Mouse (Mus musculus) lung, embryonic 14.5 days (tissue): ENCODE results near the gene Racgap1. TPM values are rescaled to one million over a fixed set of nuclear protein-coding genes. Genes with fewer than 3 reads are reported as not detected.

Experiments
- ATAC-seq: fragments of 200-750 bp; cut with Nextera tagmentation; 2 replicates; pipeline ENCODE4 v1.8.0; 2017; ENCODE audit warnings: mild to moderate bottlenecking, moderate TSS enrichment, moderate library complexity; ENCODE audit not compliant: insufficient read depth
- DNase-seq: peaks from one replicate; pipeline ENCODE4 v3.0.0-alpha.2; 2015
- H3K27ac ChIP-seq: fragments of 300-500 bp; sonication (generic); 2 replicates; pipeline ENCODE4 v1.5.1; 2014; ENCODE audit warnings: low read depth, mild to moderate bottlenecking, moderate library complexity
- H3K27me3 ChIP-seq: fragments of 300-500 bp; sonication (generic); 2 replicates; pipeline ENCODE4 v1.6.1; 2014; ENCODE audit warnings: low read length, control low read depth; ENCODE audit not compliant: insufficient read depth
- H3K36me3 ChIP-seq: fragments of 300-500 bp; sonication (generic); 2 replicates; pipeline ENCODE4 v1.6.1; 2014; ENCODE audit warnings: control low read depth; ENCODE audit not compliant: insufficient read depth
- H3K4me1 ChIP-seq: fragments of 300-500 bp; sonication (generic); 2 replicates; pipeline ENCODE4 v1.6.1; 2014; ENCODE audit warnings: antibody characterized with exemption, control low read depth; ENCODE audit not compliant: insufficient read depth
- H3K4me2 ChIP-seq: fragments of 300-500 bp; sonication (generic); 2 replicates; pipeline ENCODE4 v1.6.1; 2014; ENCODE audit warnings: mild to moderate bottlenecking
- H3K4me3 ChIP-seq: fragments of 300-500 bp; sonication (generic); 2 replicates; pipeline ENCODE4 v1.5.1; 2014; ENCODE audit warnings: low read depth, low read length
- H3K9ac ChIP-seq: fragments of 300-500 bp; sonication (generic); 2 replicates; pipeline ENCODE4 v1.6.1; 2014
- H3K9me3 ChIP-seq: fragments of 300-500 bp; sonication (generic); 2 replicates; pipeline ENCODE4 v1.6.1; 2016; ENCODE audit warnings: low read depth, low read length, control low read depth
- CTCF ChIP-seq: IDR thresholded peaks from 2 replicates; pipeline ENCODE4 v1.5.1; 2016; ENCODE audit warnings: antibody characterized with exemption, low read depth
- WGBS: fragments of 180-500 bp; shearing (Covaris S2); extraction: QIAGEN DNeasy Blood & Tissue Kit; methylation state at CpG from one replicate; pipeline ENCODE4 v1.1.7; 2014; 5-methylcytosine and 5-hydroxymethylcytosine counted together
- polyA plus RNA-seq: library from polyadenylated mRNA; unstranded; fragments of >200 nt; fragmentation: Nextera tagmentation; extraction: Ambion mirVana; gene quantifications from 2 replicates; pipeline ENCODE4 v1.2.1, GENCODE M21; 2014

The Racgap1 gene
- polyA plus RNA-seq, 1 experiment from 2014 or later: 153 TPM

DNA sequence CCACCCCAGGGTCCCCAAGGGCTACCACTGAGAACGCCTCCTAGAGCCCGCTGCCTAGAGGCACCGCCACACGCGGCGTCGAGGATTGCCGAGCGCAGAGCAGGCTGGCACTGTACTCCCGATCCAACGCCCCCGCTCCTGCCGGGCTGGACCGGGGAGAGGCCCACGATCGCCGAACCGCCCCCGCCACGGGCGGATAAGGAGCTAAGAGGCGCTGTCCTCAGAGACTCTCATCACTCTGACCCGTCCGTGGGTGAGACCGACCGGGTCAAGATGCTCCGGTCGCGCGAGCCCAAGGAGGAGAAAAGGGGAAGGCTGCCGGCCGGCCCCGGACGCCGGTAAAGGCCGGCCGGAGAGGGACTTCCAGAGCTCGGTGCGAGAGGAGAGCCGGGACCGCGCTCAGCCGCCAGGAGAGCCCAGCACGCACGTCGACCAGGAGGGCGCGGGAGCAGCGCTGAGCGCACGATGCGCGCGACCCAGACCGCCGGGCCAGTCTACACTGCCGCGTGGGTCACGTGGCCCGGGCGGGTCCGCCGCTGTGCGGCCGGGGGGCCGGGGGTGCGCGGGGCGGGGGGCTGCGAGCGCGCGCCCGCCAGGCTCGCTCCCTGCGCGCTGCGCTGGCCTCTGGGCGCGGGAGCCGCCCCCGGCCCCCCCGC lies 60.9 kb downstream of the Racgap1 start, which contains the start of gene Aqp5:
Gene Aqp5 (plus strand): TSS at position 354 of the 656 bp plus-strand sequence.
- no peak for TF ChIP-seq CTCF
- 1% methylated on average over 78 of the region's 83 CpGs for WGBS
- H3K4me3 ChIP-seq: peak within 1 kb of the TSS; percentile 40
- no peak within 1 kb of the TSS for H3K27ac ChIP-seq
- no peaks in the 10 kb centered on the region for H3K36me3 ChIP-seq
- peak within 1 kb of the TSS; percentile 68 for H3K4me2 ChIP-seq
- H3K9ac ChIP-seq: no peak within 1 kb of the TSS; the same call in 1 of the 2 replicates
- DNase-seq (peak; percentile 61), ATAC-seq (peak; percentile 68)
- H3K27me3 ChIP-seq: peaks cover 90% of the 10 kb centered on the region
- no peaks in the 10 kb centered on the region for H3K9me3 ChIP-seq
- H3K4me1 ChIP-seq: no peaks in the 10 kb centered on the region; the same call in 1 of the 2 replicates

DNA sequence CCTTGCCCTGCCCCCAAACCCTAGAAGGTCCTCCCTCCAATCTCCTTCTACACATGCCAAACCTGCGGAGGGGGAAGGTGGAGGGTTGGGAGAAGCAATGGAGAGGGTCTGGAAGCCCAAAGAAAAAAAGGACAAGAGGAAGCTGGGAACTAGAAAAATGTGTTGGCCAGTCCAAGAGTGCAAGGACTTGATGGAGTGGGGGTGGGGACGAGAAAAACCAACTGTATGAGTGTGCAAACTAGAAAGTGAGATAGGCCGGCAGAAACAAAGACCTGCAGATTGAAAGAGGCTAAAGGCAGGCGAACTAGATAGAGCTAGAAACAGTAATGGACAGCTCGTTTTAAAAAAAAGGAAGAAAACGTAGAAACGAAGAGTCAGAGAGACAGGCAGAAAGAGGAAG lies 61.8 kb downstream of the Racgap1 start:
- H3K4me3 ChIP-seq: no peak overlapping the region
- 11% methylated on average over 7 of the region's 7 CpGs for WGBS
- H3K9ac ChIP-seq: no peak overlapping the region
- H3K4me1 ChIP-seq: no peaks in the 10 kb centered on the region; the same call in 1 of the 2 replicates
- ATAC-seq (no peak), DNase-seq (no peak)
- no peak overlapping the region for H3K27ac ChIP-seq
- peaks cover 93% of the 10 kb centered on the region for H3K27me3 ChIP-seq
- H3K36me3 ChIP-seq: no peaks in the 10 kb centered on the region
- H3K4me2 ChIP-seq: no peak overlapping the region
- no peaks in the 10 kb centered on the region for H3K9me3 ChIP-seq
- no peak for TF ChIP-seq CTCF

- TF ChIP-seq CTCF: no peak
- Histone ChIP-seq H3K4me3 (no peak overlapping the region), H3K9me3 (no peaks in the 10 kb centered on the region), H3K9ac (no peak overlapping the region), H3K27me3 (peaks cover 94% of the 10 kb centered on the region), H3K4me2 (no peak overlapping the region), H3K36me3 (no peaks in the 10 kb centered on the region), H3K4me1 (no peaks in the 10 kb centered on the region; the same call in 1 of the 2 replicates), H3K27ac (no peak overlapping the region)
- ATAC-seq (no peak), DNase-seq (no peak)
- 4% methylated on average over 9 of the region's 9 CpGs for WGBS
Observed at GRCm38 (mm10) chr15:99589237-99589636, 62.2 kb downstream of the Racgap1 start.

DNA sequence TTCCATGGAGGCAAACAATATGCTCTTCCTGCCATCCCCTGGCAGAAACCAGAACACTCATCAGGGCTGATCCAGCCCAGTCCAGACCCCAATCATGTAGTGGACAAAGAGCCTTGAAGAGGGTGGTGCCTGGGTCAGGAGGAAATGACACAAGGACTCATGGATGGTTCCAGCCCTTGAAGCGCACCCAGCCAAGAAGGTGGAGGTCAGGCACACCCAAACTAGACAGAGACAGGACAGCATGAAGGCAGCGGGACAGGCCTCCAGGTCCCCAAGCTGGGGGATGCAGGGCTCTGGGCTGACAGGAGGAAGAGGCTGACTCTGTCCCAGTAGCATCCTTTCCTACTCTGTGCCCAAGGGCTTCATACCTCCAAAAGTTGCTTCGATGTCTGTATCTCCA lies 64.9 kb downstream of the Racgap1 start:
- H3K36me3 ChIP-seq: no peaks in the 10 kb centered on the region
- H3K4me1 ChIP-seq: peaks cover 3% of the 10 kb centered on the region; the same call in 1 of the 2 replicates
- peaks cover 92% of the 10 kb centered on the region for H3K27me3 ChIP-seq
- H3K4me3 ChIP-seq: no peak overlapping the region
- WGBS: 89% methylated on average over 3 of the region's 3 CpGs
- DNase-seq (no peak), ATAC-seq (no peak)
- no peak overlapping the region for H3K4me2 ChIP-seq
- H3K9me3 ChIP-seq: no peaks in the 10 kb centered on the region
- H3K27ac ChIP-seq: no peak overlapping the region
- H3K9ac ChIP-seq: no peak overlapping the region
- no peak for TF ChIP-seq CTCF

- H3K4me3 ChIP-seq: no peak overlapping the region
- no peak overlapping the region for H3K4me2 ChIP-seq
- no peak overlapping the region for H3K9ac ChIP-seq
- TF ChIP-seq CTCF: no peak
- peaks cover 93% of the 10 kb centered on the region for H3K27me3 ChIP-seq
- H3K9me3 ChIP-seq: no peaks in the 10 kb centered on the region
- H3K4me1 ChIP-seq: peaks cover 3% of the 10 kb centered on the region; the same call in 1 of the 2 replicates
- 45% methylated on average over 6 of the region's 6 CpGs for WGBS
- no peak overlapping the region for H3K27ac ChIP-seq
- no peak for ATAC-seq
- no peak for DNase-seq
- H3K36me3 ChIP-seq: no peaks in the 10 kb centered on the region
Observed at GRCm38 (mm10) chr15:99585741-99586140, 65.7 kb downstream of the Racgap1 start.

DNA sequence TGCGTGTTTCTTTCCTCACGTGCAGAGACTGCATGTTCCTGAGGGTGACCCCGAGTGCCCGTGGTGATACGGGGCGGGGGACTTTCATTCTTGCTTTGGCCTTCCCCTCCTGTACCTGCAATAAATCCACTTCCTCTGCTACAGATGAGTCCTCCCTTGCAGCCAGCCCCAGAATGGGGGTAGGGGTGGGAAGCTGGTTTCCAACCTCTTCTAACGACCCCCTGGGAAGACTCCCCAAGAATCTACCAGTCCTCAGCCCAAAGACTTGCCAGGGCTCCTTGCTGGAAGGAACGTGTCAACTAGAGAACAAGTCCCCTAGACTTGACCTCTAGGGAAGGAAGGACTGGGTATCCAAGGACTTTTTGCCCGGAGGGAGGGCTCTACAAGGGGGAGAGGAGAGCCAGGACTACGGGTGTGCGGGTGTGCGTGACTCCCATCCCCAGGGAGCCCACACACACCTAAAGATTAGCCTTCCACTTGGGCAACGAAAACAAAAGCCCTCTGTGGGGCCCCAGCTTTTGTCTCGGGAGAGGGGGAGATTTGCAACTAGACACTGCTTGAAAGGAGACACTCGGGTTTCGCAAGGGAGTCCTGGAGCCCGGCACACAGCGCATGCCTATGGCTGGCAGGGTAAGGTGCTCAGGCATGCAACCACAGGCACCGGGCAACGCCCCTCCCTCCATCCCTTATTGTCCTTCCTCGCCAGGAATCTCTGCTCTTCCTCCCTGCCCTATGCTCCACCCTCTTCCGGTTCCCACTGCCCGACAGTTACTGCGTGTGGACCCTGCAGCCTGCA lies 66.9 kb downstream of the Racgap1 start:
- no peak overlapping the region for H3K27ac ChIP-seq

More for the DNA sequence above, 66.9 kb downstream of the Racgap1 start:
- no peak overlapping the region for H3K9ac ChIP-seq
- whole genome bisulfite sequencing: 2% methylated on average over 24 of the region's 24 CpGs
- no peaks in the 10 kb centered on the region for H3K9me3 ChIP-seq
- peak overlapping the region; percentile 58 for H3K4me2 ChIP-seq
- DNase-seq (peak; percentile 56), ATAC-seq (peak; percentile 52; the same call in 1 of the 2 replicates)
- no peak for TF ChIP-seq CTCF
- H3K27me3 ChIP-seq: peaks cover 93% of the 10 kb centered on the region
- peaks cover 3% of the 10 kb centered on the region; the same call in 1 of the 2 replicates for H3K4me1 ChIP-seq
- H3K4me3 ChIP-seq: peak overlapping the region; percentile 29; the same call in 1 of the 2 replicates
- H3K36me3 ChIP-seq: no peaks in the 10 kb centered on the region
